Mouse (Mus musculus) kidney, postnatal 0 days (tissue): ENCODE results near the gene Rhoj. TPM values are rescaled to one million over a fixed set of nuclear protein-coding genes. Genes with fewer than 3 reads are reported as not detected.

Experiments used
- ATAC-seq: fragments of 200-750 bp; cut with Nextera tagmentation; replicated peaks from 2 replicates; pipeline ENCODE4 v1.8.0; 2017; ENCODE audit warnings: low read depth, moderate number of reproducible peaks, moderate TSS enrichment, moderate library complexity; ENCODE audit not compliant: low FRiP score
- DNase-seq: peaks from one replicate; pipeline ENCODE4 v3.0.0-alpha.2; 2016; ENCODE audit warnings: low spot score
- H3K27ac ChIP-seq: fragments of 300-500 bp; sonication (generic); 2 replicates; pipeline ENCODE4 v1.5.1; 2014; ENCODE audit warnings: mild to moderate bottlenecking
- H3K27me3 ChIP-seq: fragments of 300-500 bp; sonication (generic); 2 replicates; pipeline ENCODE4 v1.6.1; 2014; ENCODE audit warnings: low read length, mixed read lengths; ENCODE audit not compliant: insufficient read depth
- H3K36me3 ChIP-seq: fragments of 300-500 bp; sonication (generic); 2 replicates; pipeline ENCODE4 v1.6.1; 2014; ENCODE audit warnings: low read length, mixed read lengths; ENCODE audit not compliant: insufficient read depth
- H3K4me1 ChIP-seq: fragments of 300-500 bp; sonication (generic); replicated peaks from 2 replicates; pipeline ENCODE4 v1.6.1; 2014; ENCODE audit warnings: antibody characterized with exemption, low read length, mixed read lengths; ENCODE audit not compliant: insufficient read depth
- H3K4me2 ChIP-seq: fragments of 300-500 bp; sonication (generic); 2 replicates; pipeline ENCODE4 v1.6.1; 2014; ENCODE audit warnings: mild to moderate bottlenecking, low read length, moderate library complexity, mixed read lengths
- H3K4me3 ChIP-seq: fragments of 300-500 bp; sonication (generic); replicated peaks from 2 replicates; pipeline ENCODE4 v1.5.1; 2014; ENCODE audit warnings: low read depth, low read length
- H3K9ac ChIP-seq: fragments of 300-500 bp; sonication (generic); 2 replicates; pipeline ENCODE4 v1.6.1; 2014; ENCODE audit warnings: low read depth, low read length
- H3K9me3 ChIP-seq: fragments of 300-500 bp; sonication (generic); replicated peaks from 2 replicates; pipeline ENCODE4 v1.6.1; 2016; ENCODE audit warnings: low read length, inconsistent platforms, mixed read lengths
- CTCF ChIP-seq: IDR thresholded peaks from 2 replicates; pipeline ENCODE4 v1.5.1; 2016; ENCODE audit warnings: antibody characterized with exemption, low read depth, mild to moderate bottlenecking, moderate library complexity
- WGBS: fragments of 180-500 bp; shearing (Covaris S2); extraction: QIAGEN DNeasy Blood & Tissue Kit; methylation state at CpG from one replicate; pipeline ENCODE4 v1.1.7; 2014; 5-methylcytosine and 5-hydroxymethylcytosine counted together
- polyA plus RNA-seq: library from polyadenylated mRNA; unstranded; fragments of >200 nt; fragmentation: Nextera tagmentation; extraction: Ambion mirVana; gene quantifications from 2 replicates; pipeline ENCODE4 v1.2.1, GENCODE M21; 2015

The Rhoj gene
- polyA plus RNA-seq, 1 experiment from 2014 or later = 51.5 TPM

- no peak for TF ChIP-seq CTCF
- no peak for DNase-seq
- no peak overlapping the region for H3K4me2 ChIP-seq
- H3K27ac ChIP-seq = no peak overlapping the region
- H3K27me3 ChIP-seq = no peaks in the 10 kb centered on the region
- no peak overlapping the region for H3K9ac ChIP-seq
- no peaks in the 10 kb centered on the region for H3K36me3 ChIP-seq
- WGBS = 73% methylated on average over 14 of the region's 14 CpGs
- no peaks in the 10 kb centered on the region for H3K9me3 ChIP-seq
- no peaks in the 10 kb centered on the region for H3K4me1 ChIP-seq
- no peak overlapping the region for H3K4me3 ChIP-seq
- no peak for ATAC-seq
Measured at GRCm38 (mm10) chr12:75365621-75366124, 57.6 kb downstream of the Rhoj start.

- Histone ChIP-seq H3K27ac (no peak overlapping the region), H3K27me3 (no peaks in the 10 kb centered on the region), H3K9me3 (no peaks in the 10 kb centered on the region), H3K36me3 (no peaks in the 10 kb centered on the region), H3K4me1 (no peaks in the 10 kb centered on the region), H3K4me2 (no peak overlapping the region), H3K4me3 (no peak overlapping the region), H3K9ac (no peak overlapping the region)
- 72% methylated on average over 6 of the region's 6 CpGs for WGBS
- no peak for DNase-seq
- ATAC-seq = no peak
- no peak for TF ChIP-seq CTCF
Measured at GRCm38 (mm10) chr12:75367371-75367770, 59.2 kb downstream of the Rhoj start.

- Histone ChIP-seq H3K4me2 (no peak overlapping the region), H3K9ac (no peak overlapping the region), H3K36me3 (no peaks in the 10 kb centered on the region), H3K4me3 (no peak overlapping the region), H3K4me1 (no peaks in the 10 kb centered on the region), H3K9me3 (no peaks in the 10 kb centered on the region), H3K27me3 (no peaks in the 10 kb centered on the region), H3K27ac (no peak overlapping the region)
- 60% methylated on average over 5 of the region's 5 CpGs for WGBS
- DNase-seq (no peak), ATAC-seq (no peak)
- TF ChIP-seq CTCF = no peak
Measured at GRCm38 (mm10) chr12:75368527-75368926, 60.4 kb downstream of the Rhoj start.

GRCm38 (mm10) chr12:75369418-75369851 is 61.3 kb downstream of the Rhoj start:
- no peaks in the 10 kb centered on the region for H3K9me3 ChIP-seq
- no peak for TF ChIP-seq CTCF
- ATAC-seq (no peak; the same call in 1 of the 2 replicates), DNase-seq (no peak)
- WGBS = 50% methylated on average over 2 of the region's 2 CpGs
- no peak overlapping the region for H3K9ac ChIP-seq
- H3K36me3 ChIP-seq = no peaks in the 10 kb centered on the region
- no peaks in the 10 kb centered on the region for H3K4me1 ChIP-seq
- no peak overlapping the region for H3K27ac ChIP-seq
- H3K4me3 ChIP-seq = no peak overlapping the region
- no peaks in the 10 kb centered on the region for H3K27me3 ChIP-seq
- H3K4me2 ChIP-seq = no peak overlapping the region

GRCm38 (mm10) chr12:75374437-75374836 is 66.3 kb downstream of the Rhoj start:
- Histone ChIP-seq H3K36me3 (peaks cover 6% of the 10 kb centered on the region; the same call in 1 of the 2 replicates), H3K27ac (no peak overlapping the region), H3K9me3 (no peaks in the 10 kb centered on the region), H3K27me3 (no peaks in the 10 kb centered on the region), H3K4me2 (no peak overlapping the region), H3K4me3 (no peak overlapping the region), H3K4me1 (no peaks in the 10 kb centered on the region), H3K9ac (no peak overlapping the region)
- no peak for TF ChIP-seq CTCF
- no peak for ATAC-seq
- no peak for DNase-seq
- 84% methylated on average over 10 of the region's 10 CpGs for WGBS

- no peak overlapping the region for H3K27ac ChIP-seq
- H3K4me1 ChIP-seq = no peaks in the 10 kb centered on the region
- 91% methylated on average over 12 of the region's 12 CpGs for WGBS
- no peak overlapping the region for H3K4me2 ChIP-seq
- H3K4me3 ChIP-seq = no peak overlapping the region
- peaks cover 6% of the 10 kb centered on the region; the same call in 1 of the 2 replicates for H3K36me3 ChIP-seq
- no peaks in the 10 kb centered on the region for H3K9me3 ChIP-seq
- no peak overlapping the region for H3K9ac ChIP-seq
- DNase-seq = no peak
- TF ChIP-seq CTCF = no peak
- no peak for ATAC-seq
- H3K27me3 ChIP-seq = no peaks in the 10 kb centered on the region
Measured at GRCm38 (mm10) chr12:75375060-75375459, 66.9 kb downstream of the Rhoj start.

GRCm38 (mm10) chr12:75376126-75376525 is 68.0 kb downstream of the Rhoj start:
- no peak overlapping the region for H3K9ac ChIP-seq
- H3K4me2 ChIP-seq = no peak overlapping the region
- ATAC-seq (no peak), DNase-seq (no peak)
- H3K9me3 ChIP-seq = no peaks in the 10 kb centered on the region
- H3K36me3 ChIP-seq = peaks cover 6% of the 10 kb centered on the region; the same call in 1 of the 2 replicates
- 78% methylated on average over 6 of the region's 6 CpGs for WGBS
- H3K27me3 ChIP-seq = no peaks in the 10 kb centered on the region
- H3K4me1 ChIP-seq = no peaks in the 10 kb centered on the region
- TF ChIP-seq CTCF = no peak
- H3K4me3 ChIP-seq = no peak overlapping the region
- H3K27ac ChIP-seq = no peak overlapping the region
